Mouse (Mus musculus): ENCODE measurements around the gene Mgarp. TPM values are rescaled to one million over a fixed set of nuclear protein-coding genes. Genes with fewer than 3 reads are reported as not detected.
A peak's percentile ranks its signal among the peaks of the same experiment; 100 is the strongest.
"Not testable (repeated sequence)": the region's sequence is repeated elsewhere in the genome, so short reads cannot be mapped to it uniquely, and the experiment has no call there.

Mgarp gene
- polyA plus RNA-seq, 1 experiment from 2014 or later, result 3.8 TPM

DNA sequence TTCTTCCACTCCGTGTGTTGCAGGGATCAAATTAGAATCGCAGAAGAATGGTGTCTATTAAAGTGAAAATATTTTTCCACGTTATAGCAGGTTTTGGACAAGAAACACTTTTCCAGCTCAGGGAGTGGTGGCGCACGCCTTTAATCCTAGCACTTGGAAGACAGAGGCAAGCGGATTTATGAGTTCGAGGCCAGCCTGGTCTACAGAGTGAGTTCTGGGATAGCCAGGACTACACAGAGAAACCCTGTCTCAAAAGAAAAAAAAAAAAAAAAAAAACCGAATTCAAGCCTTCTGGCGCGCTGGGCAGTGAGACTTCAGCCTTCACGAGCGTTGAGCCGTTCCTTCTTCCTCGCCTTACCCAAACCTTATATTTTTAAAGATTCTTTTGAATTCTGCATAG is 38.9 kb downstream of the Mgarp start:
- 7% methylated on average over 14 of the region's 14 CpGs for WGBS
- H3K9me3 ChIP-seq (replicated peaks), result no peaks in the 10 kb centered on the region
- DNase-seq (ENCODE audit: low spot score), result peak; percentile 54

GRCm38 (mm10) chr3:51357078-51357477 is 39.5 kb downstream of the Mgarp start:
- Histone ChIP-seq H3K4me3 (no peak overlapping the region), H3K27me3 (ENCODE audit: low read depth, poor library complexity, severe bottlenecking) (no peaks in the 10 kb centered on the region), H3K9me3 (replicated peaks) (no peaks in the 10 kb centered on the region), H3K4me1 (peaks cover 18% of the 10 kb centered on the region; the same call in 1 of the 2 replicates), H3K36me3 (no peaks in the 10 kb centered on the region), H3K27ac (no peak overlapping the region)
- no peak for DNase-seq (ENCODE audit: low spot score)
- WGBS, result 44% methylated on average over 5 of the region's 5 CpGs

More for the DNA sequence above, 38.9 kb downstream of the Mgarp start:
- no peaks in the 10 kb centered on the region for H3K36me3 ChIP-seq
- H3K27ac ChIP-seq, result no peak overlapping the region
- H3K4me1 ChIP-seq, result peaks cover 18% of the 10 kb centered on the region; the same call in 1 of the 2 replicates
- peak overlapping the region; percentile 72 for H3K4me3 ChIP-seq
- H3K27me3 ChIP-seq (ENCODE audit: low read depth, poor library complexity, severe bottlenecking), result 0 out of 2 replicates have a peak, but pooled peaks cover under 1% of the 10 kb centered on the region

- not testable (repeated sequence) for DNase-seq (ENCODE audit: low spot score); H3K27me3 ChIP-seq (ENCODE audit: low read depth, poor library complexity, severe bottlenecking); H3K27ac ChIP-seq; H3K36me3 ChIP-seq; H3K9me3 ChIP-seq (replicated peaks); H3K4me3 ChIP-seq
- WGBS, result 87% methylated on average over 6 of the region's 6 CpGs
- H3K4me1 ChIP-seq, result peaks cover 13% of the 10 kb centered on the region; the same call in 1 of the 2 replicates
Observed at GRCm38 (mm10) chr3:51354956-51355355, 41.6 kb downstream of the Mgarp start.

DNA sequence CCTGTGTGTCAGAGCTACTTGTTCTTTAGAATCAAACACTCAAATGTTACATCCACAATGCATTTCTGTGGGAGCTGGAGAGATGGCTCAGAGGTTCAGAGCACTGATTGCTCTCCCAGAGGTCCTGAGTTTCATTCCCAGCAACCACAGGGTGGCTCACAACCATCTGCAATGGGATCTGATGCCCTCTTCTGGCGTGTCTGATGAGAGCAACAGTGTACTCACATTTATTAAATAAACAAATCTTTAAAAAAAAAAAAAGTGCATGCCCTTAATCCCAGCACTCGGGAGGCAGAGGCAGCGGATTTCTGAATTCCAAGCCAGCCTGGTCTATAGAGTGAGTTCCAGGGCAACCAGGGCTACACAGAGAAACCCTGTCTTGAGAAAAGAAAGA is 42.5 kb downstream of the Mgarp start:
- Histone ChIP-seq H3K9me3 (replicated peaks) (no peaks in the 10 kb centered on the region), H3K36me3 (no peaks in the 10 kb centered on the region), H3K27me3 (ENCODE audit: low read depth, poor library complexity, severe bottlenecking) (no peaks in the 10 kb centered on the region), H3K4me3 (no peak overlapping the region), H3K27ac (no peak overlapping the region), H3K4me1 (peaks cover 8% of the 10 kb centered on the region; the same call in 1 of the 2 replicates)
- DNase-seq (ENCODE audit: low spot score), result no peak
- WGBS, result 71% methylated on average over 3 of the region's 3 CpGs

DNA sequence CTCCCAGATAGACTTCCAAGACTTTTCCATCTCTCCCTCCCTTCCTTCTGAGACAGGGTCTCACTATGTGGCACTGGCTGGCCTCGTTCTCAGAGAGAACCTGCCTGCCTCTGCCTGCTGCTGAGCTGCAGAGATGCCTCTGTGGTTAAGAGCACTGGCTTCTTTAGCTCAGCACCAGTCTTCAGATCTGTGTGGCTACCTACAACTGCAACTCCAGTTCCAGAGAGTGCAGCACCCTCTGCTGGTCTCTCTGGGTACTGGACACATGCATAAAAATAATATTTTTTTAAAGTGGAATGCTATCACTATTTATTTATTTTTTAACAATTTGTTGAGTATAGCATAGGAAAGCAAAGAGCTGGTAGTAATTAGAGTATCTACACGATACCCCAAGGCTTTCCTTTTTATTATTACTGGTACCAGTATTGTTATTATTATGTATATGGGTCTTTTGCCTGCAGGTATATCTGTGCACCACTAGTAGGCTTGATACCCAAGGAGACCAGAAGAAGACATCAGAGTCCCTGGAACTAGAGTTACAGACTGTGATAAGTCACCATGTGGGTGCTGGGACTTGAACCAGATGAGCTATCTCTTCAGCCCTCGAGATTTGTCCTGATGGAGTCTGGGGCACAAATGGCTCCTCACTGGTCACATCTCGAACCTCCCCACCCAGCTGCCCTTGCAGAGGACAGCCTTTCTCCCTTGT is 43.1 kb downstream of the Mgarp start:
- Histone ChIP-seq H3K9me3 (replicated peaks) (no peaks in the 10 kb centered on the region), H3K27ac (no peak overlapping the region), H3K4me3 (no peak overlapping the region), H3K4me1 (0 out of 2 replicates have a peak, but pooled peaks cover 3% of the 10 kb centered on the region), H3K36me3 (no peaks in the 10 kb centered on the region), H3K27me3 (ENCODE audit: low read depth, poor library complexity, severe bottlenecking) (no peaks in the 10 kb centered on the region)
- no peak for DNase-seq (ENCODE audit: low spot score)
- 72% methylated on average over 4 of the region's 4 CpGs for WGBS

DNA sequence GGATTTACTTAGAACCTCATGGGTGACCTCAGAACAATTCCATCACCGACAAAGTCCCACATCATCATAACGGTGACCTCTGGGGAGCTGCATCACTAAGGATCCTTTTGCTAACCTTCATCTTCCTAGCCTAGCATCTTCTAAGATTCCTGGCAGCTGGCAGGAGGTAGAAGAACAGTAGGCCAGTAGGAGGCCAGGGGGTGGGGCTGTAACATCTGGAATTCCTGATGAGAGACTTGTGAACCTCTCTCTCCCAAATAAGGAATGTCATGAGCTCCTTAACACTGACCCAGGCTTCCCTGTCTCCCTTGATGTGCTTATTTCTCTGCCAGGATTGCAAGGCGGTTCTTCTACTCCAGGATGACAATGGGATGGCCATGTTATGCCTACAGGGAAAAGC is 45.7 kb downstream of the Mgarp start:
- no peak for DNase-seq (ENCODE audit: low spot score)
- H3K36me3 ChIP-seq, result no peaks in the 10 kb centered on the region
- no peaks in the 10 kb centered on the region for H3K4me1 ChIP-seq
- no peaks in the 10 kb centered on the region for H3K27me3 ChIP-seq (ENCODE audit: low read depth, poor library complexity, severe bottlenecking)
- no peak overlapping the region for H3K27ac ChIP-seq
- WGBS, result 19% methylated on average over 3 of the region's 3 CpGs
- no peak overlapping the region for H3K4me3 ChIP-seq
- no peaks in the 10 kb centered on the region for H3K9me3 ChIP-seq (replicated peaks)

DNA sequence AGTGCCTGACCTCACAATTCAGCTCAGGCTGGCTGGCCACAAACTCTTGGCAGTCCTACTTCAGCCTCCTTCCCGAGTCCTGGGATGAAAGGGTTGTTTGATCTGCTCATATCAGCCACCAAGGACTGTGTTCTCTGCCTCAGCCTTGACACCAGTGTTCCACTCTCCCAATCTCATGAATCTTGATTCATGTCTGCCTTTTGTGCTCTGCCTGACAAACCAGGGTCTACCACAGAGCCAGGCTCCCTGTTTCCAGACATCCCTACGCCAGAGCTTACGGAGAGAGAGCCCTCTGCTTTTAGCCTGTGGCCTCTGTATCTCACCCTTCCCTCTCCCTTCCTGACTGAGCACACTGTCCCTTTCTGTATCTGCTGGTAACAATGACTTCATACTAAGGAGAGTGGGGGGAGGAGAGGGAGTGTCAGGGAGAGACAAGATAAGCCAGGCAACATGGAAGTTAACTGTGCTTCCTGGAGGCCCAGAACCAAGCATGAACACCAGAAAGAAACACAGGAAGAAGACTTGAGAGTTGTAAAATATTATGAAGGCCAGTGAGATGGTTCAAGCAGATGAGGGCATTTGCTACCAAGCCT is 47.8 kb downstream of the Mgarp start:
- no peaks in the 10 kb centered on the region for H3K9me3 ChIP-seq (replicated peaks)
- H3K36me3 ChIP-seq, result no peaks in the 10 kb centered on the region
- no peak overlapping the region for H3K4me3 ChIP-seq
- H3K27ac ChIP-seq, result no peak overlapping the region
- 43% methylated on average over 3 of the region's 3 CpGs for WGBS
- no peaks in the 10 kb centered on the region for H3K27me3 ChIP-seq (ENCODE audit: low read depth, poor library complexity, severe bottlenecking)
- no peak for DNase-seq (ENCODE audit: low spot score)
- no peaks in the 10 kb centered on the region for H3K4me1 ChIP-seq

DNA sequence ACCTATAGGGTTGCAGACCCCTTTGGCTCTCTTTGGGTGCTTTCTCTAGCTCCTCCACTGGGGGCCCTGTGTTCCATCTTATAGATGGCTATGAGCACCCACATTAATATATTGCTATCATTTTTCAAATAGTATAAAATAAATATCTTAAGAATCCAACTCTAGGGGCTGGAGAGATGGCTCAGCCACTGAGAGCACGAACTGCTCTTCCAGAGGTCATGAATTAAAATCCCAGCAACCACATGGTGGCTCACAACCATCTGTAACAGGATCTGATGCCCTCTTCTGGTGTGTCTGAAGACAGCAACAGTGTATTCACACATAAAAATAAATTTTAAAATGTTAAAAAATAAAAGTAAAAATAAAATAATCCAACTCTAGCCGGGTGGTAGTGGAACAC is 51.5 kb downstream of the Mgarp start:
- not testable (repeated sequence) for H3K36me3 ChIP-seq; H3K27ac ChIP-seq; H3K27me3 ChIP-seq (ENCODE audit: low read depth, poor library complexity, severe bottlenecking); H3K9me3 ChIP-seq (replicated peaks); DNase-seq (ENCODE audit: low spot score); H3K4me3 ChIP-seq; H3K4me1 ChIP-seq
- WGBS, result 89% methylated on average over 2 of the region's 2 CpGs

DNA sequence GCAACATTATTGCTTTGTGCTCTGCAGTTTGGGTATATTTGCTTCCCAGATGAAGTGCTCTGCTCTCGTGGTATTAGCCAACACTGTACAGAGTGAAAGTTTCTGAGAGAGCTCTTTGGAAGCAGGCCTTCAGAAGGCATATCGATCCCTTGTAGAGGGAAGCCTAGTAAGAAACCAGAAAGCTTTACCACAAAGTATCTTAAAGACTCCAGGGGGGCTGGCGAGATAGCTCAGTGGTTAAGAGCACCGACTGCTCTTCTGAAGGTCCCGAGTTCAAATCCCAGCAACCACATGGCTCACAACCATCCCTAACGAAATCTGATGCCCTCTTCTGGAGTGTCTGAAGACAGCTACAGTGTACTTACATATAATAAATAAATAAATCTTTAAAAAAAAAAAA is 52.4 kb downstream of the Mgarp start:
- not testable (repeated sequence) for H3K4me1 ChIP-seq
- WGBS, result 93% methylated on average over 6 of the region's 6 CpGs

DNA sequence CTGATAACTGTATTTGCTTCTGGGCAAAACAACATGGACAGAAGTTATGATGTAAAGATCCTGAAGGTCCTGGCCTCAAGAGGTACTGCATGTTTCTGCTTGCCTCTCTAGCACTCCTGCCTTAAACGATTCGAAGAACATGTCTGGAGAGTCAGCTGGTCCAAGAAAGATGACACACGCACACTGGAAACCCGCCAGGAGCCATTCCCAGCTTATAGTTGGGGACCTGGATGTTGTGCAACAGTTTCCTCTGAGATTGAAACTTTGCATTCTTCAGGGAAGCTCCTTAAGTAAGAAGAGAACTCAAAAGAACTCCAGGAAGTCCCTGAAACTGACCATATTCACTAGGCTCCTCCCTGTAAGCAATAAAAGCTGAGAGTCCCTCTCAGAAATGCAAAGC is 53.3 kb downstream of the Mgarp start:
- 0 out of 2 replicates have a peak, but pooled peaks cover 2% of the 10 kb centered on the region for H3K9me3 ChIP-seq (replicated peaks)
- H3K36me3 ChIP-seq, result no peaks in the 10 kb centered on the region
- 92% methylated on average over 4 of the region's 4 CpGs for WGBS
- H3K4me1 ChIP-seq, result peaks cover 10% of the 10 kb centered on the region; the same call in 1 of the 2 replicates
- H3K27ac ChIP-seq, result no peak overlapping the region
- DNase-seq (ENCODE audit: low spot score), result no peak
- H3K27me3 ChIP-seq (ENCODE audit: low read depth, poor library complexity, severe bottlenecking), result no peaks in the 10 kb centered on the region
- H3K4me3 ChIP-seq, result no peak overlapping the region

More for the DNA sequence above, 52.4 kb downstream of the Mgarp start:
- H3K36me3 ChIP-seq; H3K9me3 ChIP-seq (replicated peaks); H3K4me3 ChIP-seq; H3K27ac ChIP-seq; DNase-seq (ENCODE audit: low spot score); H3K27me3 ChIP-seq (ENCODE audit: low read depth, poor library complexity, severe bottlenecking): not testable (repeated sequence)

DNA sequence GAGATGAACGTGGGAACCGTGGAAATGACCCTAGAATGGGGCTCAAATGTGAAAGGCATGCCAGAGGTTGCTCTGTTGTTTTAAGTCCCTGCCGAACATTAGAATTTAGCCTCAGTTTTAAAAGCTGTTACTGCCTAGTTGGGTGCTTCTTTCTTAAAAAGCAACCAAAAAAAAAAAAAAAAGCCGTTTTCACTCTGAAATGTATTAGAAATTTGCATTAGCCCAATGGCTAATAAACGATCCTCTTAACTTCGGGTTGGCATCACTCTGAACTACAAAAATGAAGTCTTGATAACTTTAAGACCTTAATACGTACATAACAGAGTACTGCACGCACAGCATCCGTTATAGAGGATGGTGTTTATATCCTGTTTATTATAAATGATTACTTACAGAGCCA is 54.4 kb downstream of the Mgarp start:
- 12% methylated on average over 9 of the region's 9 CpGs for WGBS
- Histone ChIP-seq H3K4me1 (peaks cover 10% of the 10 kb centered on the region; the same call in 1 of the 2 replicates), H3K9me3 (replicated peaks) (0 out of 2 replicates have a peak, but pooled peaks cover 2% of the 10 kb centered on the region), H3K27me3 (ENCODE audit: low read depth, poor library complexity, severe bottlenecking) (no peaks in the 10 kb centered on the region), H3K36me3 (no peaks in the 10 kb centered on the region), H3K27ac (peak overlapping the region; percentile 99), H3K4me3 (peak overlapping the region; percentile 84)
- no peak for DNase-seq (ENCODE audit: low spot score)

DNA sequence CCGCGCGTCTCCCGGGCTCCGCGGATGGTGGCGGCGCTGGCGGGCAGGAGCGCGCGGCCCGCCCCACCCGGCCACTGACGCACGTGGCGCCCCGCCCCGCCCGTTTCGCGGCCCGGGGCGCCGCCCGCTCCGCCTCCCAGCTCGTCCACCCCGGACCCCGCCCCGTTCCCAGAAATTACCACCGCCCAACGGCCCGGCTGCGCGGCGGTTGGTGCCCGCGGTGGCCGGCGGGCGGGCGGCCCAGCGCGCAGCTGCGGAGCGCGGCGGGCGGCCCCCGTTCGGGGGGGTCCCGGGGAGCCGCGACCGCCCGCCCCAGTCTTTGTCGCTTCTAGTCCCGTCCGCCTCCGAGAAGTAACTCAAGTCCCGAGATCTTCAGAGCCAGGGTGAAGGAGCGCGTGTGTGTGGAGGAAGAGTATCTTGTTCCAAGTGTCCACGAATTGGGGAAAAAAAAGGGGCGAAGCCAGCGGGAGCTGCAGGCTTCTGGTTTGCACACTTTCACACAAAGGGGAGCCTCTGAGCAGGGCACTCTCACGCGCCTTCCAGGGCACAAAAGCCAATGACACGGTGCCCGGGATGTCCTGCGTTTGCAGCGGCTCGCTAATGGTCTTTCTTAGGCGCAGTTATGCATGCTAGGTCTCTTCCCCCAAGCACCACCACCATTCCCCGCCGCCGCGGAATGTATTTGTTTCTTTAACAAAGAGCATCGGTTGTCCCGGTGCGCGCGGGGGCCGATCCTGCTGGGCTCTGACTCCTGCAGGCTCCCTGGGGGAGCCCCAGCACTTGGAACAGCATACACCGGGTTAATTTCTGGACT is 55.1 kb downstream of the Mgarp start:
- peak overlapping the region; percentile 99 for H3K27ac ChIP-seq
- DNase-seq (ENCODE audit: low spot score), result peak; percentile 90
- H3K4me3 ChIP-seq, result peak overlapping the region; percentile 84
- no peaks in the 10 kb centered on the region for H3K27me3 ChIP-seq (ENCODE audit: low read depth, poor library complexity, severe bottlenecking)
- peaks cover 10% of the 10 kb centered on the region; the same call in 1 of the 2 replicates for H3K4me1 ChIP-seq
- WGBS, result 1% methylated on average over 86 of the region's 86 CpGs
- H3K9me3 ChIP-seq (replicated peaks), result 0 out of 2 replicates have a peak, but pooled peaks cover 2% of the 10 kb centered on the region
- H3K36me3 ChIP-seq, result no peaks in the 10 kb centered on the region

Measured in limb, embryonic 10.5 days (tissue).